ENCODE assay signal across 10 mouse cellular contexts in genomic region chr13:37821413-37821812, GRCm38 (mm10). TPM values are rescaled to one million over a fixed set of nuclear protein-coding genes. Genes with fewer than 3 reads are reported as not detected.
DNase-seq lines count a peak whose midpoint lies in the region; ATAC-seq and TF ChIP-seq lines count a peak whose summit lies in the region.
"Had no signal": no experiment of that assay in that cellular context is flagged by ENCODE, and none has a peak within 500 bp of the region (broad histone marks: within the 10 kb centered on the region; RNA-seq: fewer than 3 reads in every experiment).

No protein-coding gene starts in this region.

- no peak overlapping the region for H3K4me2 ChIP-seq in limb, embryonic 14.5 days (replicated peaks; ENCODE audit: low read depth, low read length, severe bottlenecking)
- H3K4me2 ChIP-seq in heart, embryonic 13.5 days: no peak overlapping the region
- H3K4me2 ChIP-seq: limb, embryonic 12.5 days; neural tube, embryonic 12.5 days had no signal

- H3K9ac ChIP-seq in limb, embryonic 14.5 days (ENCODE audit: low read depth, low read length, severe bottlenecking): no peak overlapping the region
- 0 out of 2 replicates have a peak overlapping the region, but pooled peaks have one; percentile 33 for H3K9ac ChIP-seq in heart, embryonic 13.5 days
- H3K9ac ChIP-seq: limb, embryonic 12.5 days; neural tube, embryonic 12.5 days had no signal

- WGBS in limb, embryonic 14.5 days: 42% methylated on average over 4 of the region's 4 CpGs
- WGBS in limb, embryonic 10.5 days: 41% methylated on average over 4 of the region's 4 CpGs
- 4% methylated on average over 4 of the region's 4 CpGs for WGBS in heart, embryonic 13.5 days

- H3K4me1 ChIP-seq in limb, embryonic 14.5 days (ENCODE audit: control insufficient read depth, insufficient read depth, low read length): peaks cover 6% of the 10 kb centered on the region; the same call in 1 of the 2 replicates
- peaks cover 12% of the 10 kb centered on the region for H3K4me1 ChIP-seq in limb, embryonic 10.5 days
- peaks cover 27% of the 10 kb centered on the region for H3K4me1 ChIP-seq in heart, embryonic 13.5 days

- ATAC-seq in limb, embryonic 14.5 days (ENCODE audit: low FRiP score, low read depth): no peak
- no peak for ATAC-seq in heart, embryonic 13.5 days (ENCODE audit: extremely low read depth, insufficient number of reproducible peaks, low FRiP score, low TSS enrichment)

- TF ChIP-seq POLR2A in limb, embryonic 14.5 days (IDR thresholded peaks at IDR 0.05; ENCODE audit: borderline replicate concordance, extremely low read depth, insufficient read depth, insufficient read length): no peak

- no peak overlapping the region for H3K4me3 ChIP-seq in limb, embryonic 14.5 days (replicated peaks; ENCODE audit: low read length)
- H3K4me3 ChIP-seq in limb, embryonic 10.5 days: no peak overlapping the region
- no peak overlapping the region for H3K4me3 ChIP-seq in heart, embryonic 13.5 days
- H3K4me3 ChIP-seq: limb, embryonic 12.5 days; neural tube, embryonic 12.5 days had no signal

- no peaks in the 10 kb centered on the region for H3K36me3 ChIP-seq in limb, embryonic 14.5 days (ENCODE audit: control insufficient read depth, insufficient read depth, low read length)
- H3K36me3 ChIP-seq in limb, embryonic 10.5 days: no peaks in the 10 kb centered on the region
- H3K36me3 ChIP-seq in heart, embryonic 13.5 days: no peaks in the 10 kb centered on the region
- H3K36me3 ChIP-seq: limb, embryonic 12.5 days; neural tube, embryonic 12.5 days had no signal

- no peaks in the 10 kb centered on the region for H3K27me3 ChIP-seq in limb, embryonic 14.5 days (ENCODE audit: control insufficient read depth, insufficient read depth, low read length)
- H3K27me3 ChIP-seq in limb, embryonic 10.5 days (ENCODE audit: low read depth, poor library complexity, severe bottlenecking): peaks cover 10% of the 10 kb centered on the region; the same call in 1 of the 2 replicates
- no peaks in the 10 kb centered on the region for H3K27me3 ChIP-seq in heart, embryonic 13.5 days (replicated peaks)

- no peaks in the 10 kb centered on the region for H3K9me3 ChIP-seq in limb, embryonic 14.5 days (ENCODE audit: control insufficient read depth, low read length)
- H3K9me3 ChIP-seq in limb, embryonic 10.5 days (replicated peaks): no peaks in the 10 kb centered on the region
- no peaks in the 10 kb centered on the region for H3K9me3 ChIP-seq in heart, embryonic 13.5 days
- H3K9me3 ChIP-seq: limb, embryonic 12.5 days; neural tube, embryonic 12.5 days had no signal

- DNase-seq in cerebellum, postnatal 10 days: peak; percentile 33 to 38
- DNase-seq in cerebellum, postnatal 25 days: no peak
- DNase-seq in limb, embryonic 14.5 days (ENCODE audit: low spot score): peak; percentile 41
- DNase-seq in limb, embryonic 10.5 days (ENCODE audit: low spot score): no peak
- DNase-seq in retina, postnatal 7 days (ENCODE audit: low read depth, low spot score): peak; percentile 24
- no peak for DNase-seq in frontal cortex, postnatal 10 days (ENCODE audit: low spot score in 2 of 2)
- DNase-seq in left cerebral cortex, postnatal 14 days (ENCODE audit: low spot score in 2 of 2): no peak

- H3K27ac ChIP-seq in limb, embryonic 14.5 days (replicated peaks; ENCODE audit: low read depth, low read length): no peak overlapping the region
- H3K27ac ChIP-seq in limb, embryonic 10.5 days: no peak overlapping the region
- peak overlapping the region; percentile 80 for H3K27ac ChIP-seq in heart, embryonic 13.5 days (replicated peaks)
- H3K27ac ChIP-seq: limb, embryonic 12.5 days; neural tube, embryonic 12.5 days had no signal

- intact Hi-C loops in left cerebral cortex, postnatal 14 days (cut with DNase I): no loop called here

RNA-seq across cellular contexts. Expression of gene Rreb1, which starts 43.2 kb away (rescaled TPM):
- 21.4 and 22.4 TPM in 2 replicates for polyA plus RNA-seq in limb, embryonic 14.5 days (2012; rRNA removed)
- polyA plus RNA-seq in limb, embryonic 14.5 days (2014; fragmentation: Nextera tagmentation; extraction: Ambion mirVana): 19.0 and 22.8 TPM in 2 replicates
- polyA plus RNA-seq in limb, embryonic 10.5 days (2016; fragmentation: Nextera tagmentation; extraction: Ambion mirVana): 5.4 and 5.9 TPM in 2 replicates
- 9.4 and 11.0 TPM in 2 replicates for polyA plus RNA-seq in heart, embryonic 13.5 days (2015; fragmentation: Nextera tagmentation; extraction: Ambion mirVana)
- 10 to 100 TPM; 24.0 to 26.3 TPM for total RNA-seq in left cerebral cortex, postnatal 14 days (2021)

Comparison
In these comparisons a context has a peak if more than half of its experiments do, and no peak if none do; other contexts are left out.
1. DNase-seq: peak in cerebellum, postnatal 10 days (2 of 2), limb, embryonic 14.5 days (single experiment) and retina, postnatal 7 days (single experiment); none in cerebellum, postnatal 25 days (0 of 2), limb, embryonic 10.5 days (single experiment), frontal cortex, postnatal 10 days (0 of 2) and left cerebral cortex, postnatal 14 days (0 of 2).